10 mouse cellular contexts compared by ENCODE assay signal in genomic region chr17:72720753-72721152, GRCm38 (mm10).
DNase-seq lines count a peak whose midpoint lies in the region; ATAC-seq and TF ChIP-seq lines count a peak whose summit lies in the region.
"Had no signal": no experiment of that assay in that cellular context is flagged by ENCODE, and none has a peak within 500 bp of the region (broad histone marks: within the 10 kb centered on the region; RNA-seq: fewer than 3 reads in every experiment).

No protein-coding gene starts in this region.

- TF ChIP-seq EP300 in lung, postnatal 0 days (IDR thresholded peaks at IDR 0.05) = no peak

- H3K9ac ChIP-seq in lung, postnatal 0 days (replicated peaks; ENCODE audit: low read depth) = no peak overlapping the region

- H3K27me3 ChIP-seq in lung, postnatal 0 days (replicated peaks; ENCODE audit: insufficient read depth, low read length) = no peaks in the 10 kb centered on the region

- WGBS in lung, postnatal 0 days = 46% methylated on average over 7 of the region's 7 CpGs

- no peak for ATAC-seq in lung, postnatal 0 days
- ATAC-seq in hematopoietic stem cell, adult 5-6 weeks (replicated peaks in 1 of 2; ENCODE audit: insufficient read depth in 1 of 2, low FRiP score in 2 of 2, low TSS enrichment in 1 of 2, low read depth in 1 of 2, poor library complexity in 2 of 2, severe bottlenecking in 2 of 2) = peak; percentile 21 to 32; a peak in 1 of 4 replicates
- ATAC-seq in CD4-positive, CD25-positive, alpha-beta regulatory T cell, adult 4 months = no peak

- H3K9me3 ChIP-seq in lung, postnatal 0 days (ENCODE audit: low read length) = no peaks in the 10 kb centered on the region

- H3K4me1 ChIP-seq in lung, postnatal 0 days (ENCODE audit: insufficient read depth, low read depth, low read length) = no peaks in the 10 kb centered on the region

- peak; percentile 64 to 66 for DNase-seq in cerebellum, postnatal 10 days
- no peak for DNase-seq in cerebellum, adult 11 months
- DNase-seq in lung, postnatal 0 days (ENCODE audit: low spot score) = no peak
- no peak for DNase-seq in lung, adult 18-20 months
- DNase-seq in retina, embryonic 14.5 days (ENCODE audit: low spot score) = peak; percentile 61
- no peak for DNase-seq in thymus, postnatal 14 days
- DNase-seq: lung, adult 2 months had no signal

- peak; percentile 35 for TF ChIP-seq CTCF in lung, postnatal 0 days (IDR thresholded peaks at IDR 0.05)

- H3K4me3 ChIP-seq in lung, postnatal 0 days (ENCODE audit: low read depth, low read length) = no peak overlapping the region
- H3K4me3 ChIP-seq: erythroblast, embryonic 14.5 days had no signal

- H3K4me2 ChIP-seq in lung, postnatal 0 days (replicated peaks; ENCODE audit: low read depth, low read length) = no peak overlapping the region

- no peak overlapping the region for H3K27ac ChIP-seq in lung, postnatal 0 days (ENCODE audit: low read length)

- H3K36me3 ChIP-seq in lung, postnatal 0 days (ENCODE audit: insufficient read depth, low read length) = no peaks in the 10 kb centered on the region

Comparison
In these comparisons a context has a peak if more than half of its experiments do, and no peak if none do; other contexts are left out.
1. DNase-seq: peak in cerebellum, postnatal 10 days (2 of 2) and retina, embryonic 14.5 days (single experiment); none in cerebellum, adult 11 months (single experiment), lung, postnatal 0 days (single experiment), lung, adult 18-20 months (0 of 2) and thymus, postnatal 14 days (single experiment).
2. ATAC-seq: peak in hematopoietic stem cell, adult 5-6 weeks (2 of 2); none in lung, postnatal 0 days (single experiment) and CD4-positive, CD25-positive, alpha-beta regulatory T cell, adult 4 months (single experiment).